Mouse (Mus musculus): ENCODE measurements around the gene Adk.

- TF ChIP-seq MXI1 (IDR thresholded peaks at IDR 0.05; ENCODE audit: low read depth, low read length) (no peak), SIN3A (IDR thresholded peaks at IDR 0.05; ENCODE audit: low read length) (no peak), EP300 (IDR thresholded peaks at IDR 0.05; ENCODE audit: low read depth in 1 of 2, low read length in 2 of 2) (no peak), POLR2A (IDR thresholded peaks at IDR 0.05; ENCODE audit: control insufficient read depth in 1 of 2, insufficient read depth in 1 of 2, low read depth in 1 of 2, low read length in 2 of 2, poor library complexity in 1 of 2) (no peak), ETS1 (IDR thresholded peaks at IDR 0.05; ENCODE audit: low read depth, low read length) (no peak), CTCF (IDR thresholded peaks at IDR 0.05 in 2 of 3, conservative IDR thresholded peaks at IDR 0.05 in 1 of 3; ENCODE audit: control insufficient read depth in 1 of 3, insufficient read depth in 1 of 3, low read depth in 2 of 3, low read length in 3 of 3, poor library complexity in 1 of 3, severe bottlenecking in 1 of 3) (no peak), ZC3H11A (IDR thresholded peaks at IDR 0.05; ENCODE audit: low read depth, low read length) (no peak), SMC3 (IDR thresholded peaks at IDR 0.05; ENCODE audit: low read depth, low read length) (no peak), NRF1 (IDR thresholded peaks at IDR 0.05; ENCODE audit: insufficient read depth, low read depth, low read length, poor library complexity, severe bottlenecking) (no peak), MAX (IDR thresholded peaks at IDR 0.05; ENCODE audit: low read length) (no peak)
Observed at GRCm38 (mm10) chr14:21280451-21280850, 228.1 kb downstream of the Adk start.
